ENCODE assay signal across 8 mouse cellular contexts in genomic region chr8:109778280-109778977, GRCm38 (mm10). TPM values are rescaled to one million over a fixed set of nuclear protein-coding genes. Genes with fewer than 3 reads are reported as not detected.
DNase-seq lines count a peak whose midpoint lies in the region; ATAC-seq and TF ChIP-seq lines count a peak whose summit lies in the region.

Gene Ap1g1, plus strand, starts transcription at chr8:109778554.

- H3K4me3 ChIP-seq in cortical plate, adult 2 months (ENCODE audit: insufficient read depth, low read length), result peak within 1 kb of the TSS; percentile 96
- H3K4me3 ChIP-seq in megakaryocyte, embryonic 14.5 days (replicated peaks), result peak within 1 kb of the TSS; percentile 97

- peak; percentile 94 for TF ChIP-seq POLR2A in cortical plate, adult 2 months (IDR thresholded peaks at IDR 0.05; ENCODE audit: extremely low read depth, insufficient read depth, low read length)

- no peaks in the 10 kb centered on the region for H3K36me3 ChIP-seq in megakaryocyte, embryonic 14.5 days (replicated peaks; ENCODE audit: low read length)

- H3K27me3 ChIP-seq in megakaryocyte, embryonic 14.5 days (replicated peaks), result peaks cover 8% of the 10 kb centered on the region

- ATAC-seq in activated CD4-positive, CD25-positive, alpha-beta regulatory T cell, adult 4 months, result peak; percentile 95

- no peak for TF ChIP-seq CTCF in cortical plate, adult 2 months (IDR thresholded peaks at IDR 0.05; ENCODE audit: extremely low read depth, insufficient read depth, low read length)

- H3K27ac ChIP-seq in cortical plate, adult 2 months (ENCODE audit: insufficient read depth, low read length), result peak within 1 kb of the TSS; percentile 94

- peaks cover 4% of the 10 kb centered on the region for H3K4me1 ChIP-seq in cortical plate, adult 2 months (ENCODE audit: control insufficient read depth, insufficient read depth, low read length)
- peaks cover 38% of the 10 kb centered on the region for H3K4me1 ChIP-seq in megakaryocyte, embryonic 14.5 days

- H3K9me3 ChIP-seq in megakaryocyte, embryonic 14.5 days, result no peaks in the 10 kb centered on the region

- peak; percentile 90 to 93 for DNase-seq in gastrocnemius, adult 8-10 months (ENCODE audit: low spot score in 2 of 2)
- peak; percentile 92 for DNase-seq in hindlimb bud, embryonic 11.5 days (ENCODE audit: extremely low spot score, low read depth, low spot score)
- DNase-seq in left cerebral cortex, adult 8-10 months (ENCODE audit: low spot score in 2 of 2), result peak; percentile 87 to 96
- DNase-seq in right cerebral cortex, postnatal 10 days (ENCODE audit: low spot score in 2 of 2), result peak; percentile 98 to 99
- peak; percentile 93 for DNase-seq in urinary bladder, postnatal 25 days (ENCODE audit: low spot score)

RNA-seq across cellular contexts. Expression of gene Ap1g1, which starts in this region (rescaled TPM):
- polyA plus RNA-seq in activated CD4-positive, CD25-positive, alpha-beta regulatory T cell, adult 4 months (2017; shearing (Covaris generic)), result 10 to 100 TPM; 28.9 to 29.2 TPM
- 68.4 and 68.9 TPM in 2 replicates for polyA plus RNA-seq in cortical plate, adult 2 months (2012; rRNA removed)
- total RNA-seq in gastrocnemius, adult 8-10 months (2022), result 10 to 100 TPM; 28.2 to 36.4 (median 30.6) TPM
- 10 to 100 TPM; 73.3 to 88.7 (median 78.6) TPM for total RNA-seq in left cerebral cortex, adult 8-10 months (2022)
- 2.4 and 6.2 TPM in 2 replicates for polyA plus RNA-seq in megakaryocyte, embryonic 14.5 days (2012; ENCODE audit: insufficient read depth, low replicate concordance)

Comparison
In these comparisons a context has a peak if more than half of its experiments do, and no peak if none do; other contexts are left out.
1. Peak in every context shown above with its lines: DNase-seq, ATAC-seq, H3K4me3 ChIP-seq and H3K27ac ChIP-seq.